Mouse (Mus musculus) thymus, postnatal 14 days (tissue): Measurements from ENCODE around the gene Dlgap1.
"Not testable (repeated sequence)": the region's sequence is repeated elsewhere in the genome, so short reads cannot be mapped to it uniquely, and the experiment has no call there.

Experiments
- DNase-seq: peaks from one replicate; pipeline ENCODE4 v3.0.0; 2021

The Dlgap1 gene

DNA sequence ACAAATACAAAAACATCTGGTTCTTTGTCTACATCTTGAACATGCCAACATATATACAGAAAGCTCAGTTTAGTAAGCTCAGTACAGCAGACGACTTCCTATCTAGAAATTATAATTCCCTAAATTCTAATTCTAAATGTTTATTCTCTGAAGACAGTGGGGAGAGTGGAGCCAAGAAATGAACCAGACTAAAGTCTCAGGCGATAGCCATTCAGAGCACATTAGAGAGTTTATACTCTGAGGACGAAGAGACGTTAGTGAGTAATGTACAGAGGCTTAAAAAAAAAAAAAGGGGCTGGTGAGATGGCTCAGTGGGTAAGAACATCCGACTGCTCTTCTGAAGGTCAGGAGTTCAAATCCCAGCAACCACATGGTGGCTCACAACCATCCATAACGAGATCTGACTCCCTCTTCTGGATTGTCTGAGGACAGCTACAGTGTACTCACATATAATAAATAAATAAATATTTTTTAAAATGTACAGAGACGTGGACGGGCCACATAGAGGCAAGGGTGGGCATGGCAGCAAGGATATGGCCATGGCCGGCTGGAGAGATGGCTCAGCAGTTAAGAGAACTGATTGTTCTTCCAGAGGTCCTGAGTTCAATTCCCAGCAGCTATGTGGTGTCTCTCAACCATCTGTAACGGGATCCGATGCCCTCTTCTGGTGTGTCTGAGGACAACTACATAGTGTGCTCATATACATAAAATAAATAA lies 858.7 kb downstream of the Dlgap1 start:
- not testable (repeated sequence) for DNase-seq

DNA sequence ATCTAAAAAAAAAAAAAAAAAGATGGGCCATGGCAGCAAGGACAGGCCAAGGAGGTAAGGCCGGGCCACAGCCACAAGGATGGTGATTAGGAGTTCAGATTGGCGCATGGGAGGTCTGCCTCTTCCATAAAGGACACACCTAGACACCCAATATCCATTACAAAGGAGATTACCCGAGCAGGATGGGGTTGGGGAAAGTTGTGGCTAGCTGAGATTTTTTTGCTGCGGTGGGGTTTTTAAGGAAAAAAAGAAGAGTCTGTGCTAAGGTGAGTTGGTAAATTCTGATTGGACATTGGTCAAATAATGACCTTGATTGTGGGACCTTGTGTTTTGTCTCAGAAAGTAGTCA lies 859.3 kb downstream of the Dlgap1 start:
- DNase-seq: no peak

DNA sequence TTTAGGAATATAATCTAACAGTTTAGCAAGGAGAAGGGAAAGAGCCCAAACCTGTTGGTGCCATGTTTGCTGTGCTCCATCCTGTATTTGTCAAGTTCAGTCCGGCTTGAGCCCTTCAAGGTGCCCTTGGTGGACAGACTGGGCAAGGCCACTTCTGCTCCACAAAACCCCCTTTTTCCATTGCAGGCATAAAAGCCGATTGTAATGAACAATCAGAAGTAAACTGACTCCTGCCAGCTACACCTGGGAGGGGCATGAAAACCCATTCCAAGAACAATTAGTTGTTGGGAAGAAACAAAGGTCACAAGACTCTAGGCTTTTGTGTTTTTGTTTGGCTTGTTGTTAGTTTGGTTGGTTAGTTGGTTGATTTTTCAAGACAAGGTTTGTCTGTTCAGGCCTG lies 859.7 kb downstream of the Dlgap1 start:
- DNase-seq: no peak

DNA sequence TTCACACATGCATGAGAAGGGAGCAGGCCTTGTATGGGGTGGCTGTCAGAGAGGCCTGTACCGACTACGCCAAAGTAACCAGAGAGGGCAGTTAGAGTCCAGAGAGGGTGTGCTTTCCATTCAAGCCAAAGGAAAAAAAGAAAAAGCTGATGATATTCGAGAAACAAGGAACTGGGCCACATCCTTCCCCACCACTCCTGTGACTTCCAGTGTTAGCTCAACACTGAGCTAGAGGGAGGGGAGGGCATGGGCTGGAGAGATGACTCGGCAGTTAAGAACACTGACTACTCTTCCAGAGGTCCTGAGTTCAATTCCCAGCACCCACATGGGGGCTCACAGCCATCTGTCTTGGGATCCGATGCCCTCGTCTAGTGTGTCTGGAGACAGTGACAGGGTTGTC lies 860.3 kb downstream of the Dlgap1 start:
- no peak for DNase-seq

DNA sequence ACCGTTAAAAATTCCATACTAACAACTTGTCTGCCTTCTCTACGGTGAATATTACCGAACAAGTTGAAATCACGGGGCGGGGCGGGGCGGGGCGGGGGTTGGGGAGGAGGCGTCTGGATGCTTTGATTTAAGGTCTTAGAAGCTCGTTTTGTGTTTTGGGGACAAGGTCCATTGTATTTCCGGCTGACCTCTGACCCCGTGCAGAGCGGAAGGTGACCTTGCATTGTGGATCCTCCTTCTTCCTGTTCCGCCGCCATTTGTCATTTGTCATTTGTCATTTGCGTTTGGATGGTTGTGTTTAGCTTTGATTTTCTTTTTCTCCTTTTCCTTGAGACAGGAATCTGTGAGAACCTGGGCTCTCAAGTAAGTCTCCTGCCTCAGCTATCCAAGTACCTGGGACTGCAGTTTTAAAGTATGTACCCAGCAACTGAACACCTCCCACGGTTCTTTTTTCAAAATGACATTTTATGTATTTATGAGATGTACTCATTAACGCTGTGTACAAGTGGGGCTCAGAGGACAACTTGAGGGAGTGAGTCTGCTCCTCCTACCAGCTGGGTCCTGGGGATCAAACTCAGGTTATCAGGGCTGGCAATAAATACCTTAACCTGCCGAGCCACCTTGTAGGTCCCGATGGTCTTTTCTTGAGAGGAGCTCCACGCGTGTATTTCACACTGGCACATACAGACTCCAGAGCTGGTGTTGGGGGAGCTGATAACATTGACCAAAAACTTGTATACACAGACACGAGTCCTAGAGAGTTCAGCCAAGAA lies 861.3 kb downstream of the Dlgap1 start:
- no peak for DNase-seq

DNA sequence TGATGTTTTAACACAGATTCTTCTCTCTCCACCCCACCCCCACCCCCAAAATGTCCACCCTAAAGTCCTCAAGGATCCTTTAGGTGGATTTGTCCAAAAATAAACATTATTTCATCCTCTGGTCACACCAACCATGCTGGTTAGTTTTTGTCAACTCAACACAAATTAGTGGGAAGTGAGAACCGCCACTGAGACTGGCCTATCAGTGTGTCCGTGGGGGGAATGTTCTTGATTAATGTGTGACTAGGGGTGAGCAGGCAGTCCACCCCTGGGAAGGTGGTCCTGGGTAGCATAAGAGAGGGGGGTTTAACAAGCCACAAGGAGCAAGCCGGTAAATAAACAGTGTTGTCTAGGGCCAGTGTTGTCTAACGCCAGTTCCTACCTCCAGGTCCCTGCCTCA lies 862.7 kb downstream of the Dlgap1 start:
- no peak for DNase-seq

DNA sequence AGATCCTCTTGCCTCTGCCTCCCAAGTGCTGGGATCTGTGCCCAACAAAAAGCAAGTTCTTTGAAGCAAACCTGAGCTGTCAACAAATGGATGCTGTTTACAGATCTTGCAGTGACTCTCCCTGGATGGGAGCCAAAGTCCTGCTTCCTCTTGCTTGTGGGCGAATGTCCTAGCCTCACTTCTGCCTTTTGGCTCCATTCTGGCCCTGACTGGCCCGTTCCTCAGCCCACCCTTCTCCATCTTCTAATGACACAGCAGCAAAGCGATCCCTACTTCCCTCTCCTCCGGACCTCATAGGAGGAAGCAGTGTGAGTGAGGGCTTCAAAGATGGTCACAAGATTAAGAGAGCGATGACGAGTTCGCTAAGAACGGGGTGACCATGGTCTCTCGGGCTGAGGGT lies 863.7 kb downstream of the Dlgap1 start:
- no peak for DNase-seq

DNA sequence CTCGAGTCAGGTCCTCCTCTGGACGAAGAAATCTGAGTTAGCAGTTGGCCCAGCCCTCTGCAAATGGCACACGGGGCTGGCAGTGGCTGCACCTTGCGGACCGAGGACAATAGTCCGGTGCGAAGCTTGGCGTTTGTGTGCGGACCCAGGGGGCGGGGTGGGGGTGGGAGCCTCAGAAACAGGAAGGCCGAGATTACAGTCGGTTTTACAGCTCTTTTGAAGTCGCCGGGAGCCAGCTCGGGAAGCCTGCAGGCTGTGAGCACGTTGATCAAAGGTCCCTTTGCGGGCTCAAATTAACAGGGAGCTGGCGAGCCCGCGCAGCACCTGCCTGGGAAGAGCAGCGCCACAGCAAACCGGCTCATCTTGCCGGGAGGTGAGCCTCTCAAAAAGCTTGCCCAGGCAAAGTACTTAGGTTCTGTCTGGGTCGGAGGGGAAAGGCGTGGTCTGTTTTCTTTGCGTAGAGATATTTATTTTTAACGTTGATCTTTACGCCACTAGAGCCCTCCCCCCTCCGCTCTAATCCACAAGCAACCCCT lies 865.6 kb downstream of the Dlgap1 start:
- no peak for DNase-seq

DNA sequence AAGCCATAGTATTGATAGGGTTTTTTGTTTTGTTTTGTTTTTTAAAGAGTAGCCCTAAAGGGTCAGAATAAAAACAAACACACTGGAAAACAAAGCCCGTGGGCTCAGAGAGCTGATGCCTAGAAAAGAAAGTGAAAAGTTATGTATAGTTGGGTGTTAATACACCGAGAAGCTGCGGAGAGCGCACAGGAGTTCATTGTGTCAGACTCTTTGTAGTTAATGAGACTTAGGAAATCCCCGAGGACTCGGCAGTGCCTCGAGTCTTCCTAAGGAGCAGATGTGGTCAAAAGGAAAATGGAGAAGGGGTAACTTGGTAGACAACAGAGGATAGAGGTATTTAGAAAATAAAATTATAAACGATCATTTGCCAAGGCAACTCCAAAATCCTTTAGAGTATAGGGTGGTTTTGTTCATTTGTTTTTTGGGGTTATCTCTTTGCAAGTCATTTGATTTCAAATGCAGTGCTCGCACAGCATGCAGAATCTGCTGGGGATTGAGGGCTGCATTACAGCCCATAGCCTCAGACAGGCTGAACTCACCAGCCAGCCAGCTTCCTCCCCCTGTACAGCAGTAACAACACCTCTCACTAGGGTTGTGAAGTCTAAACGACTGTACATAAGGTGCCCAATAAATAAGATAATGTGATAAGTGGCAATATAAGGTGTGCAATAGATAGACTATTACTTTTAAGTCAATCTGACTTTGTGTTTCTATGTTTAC lies 866.4 kb downstream of the Dlgap1 start:
- no peak for DNase-seq

DNA sequence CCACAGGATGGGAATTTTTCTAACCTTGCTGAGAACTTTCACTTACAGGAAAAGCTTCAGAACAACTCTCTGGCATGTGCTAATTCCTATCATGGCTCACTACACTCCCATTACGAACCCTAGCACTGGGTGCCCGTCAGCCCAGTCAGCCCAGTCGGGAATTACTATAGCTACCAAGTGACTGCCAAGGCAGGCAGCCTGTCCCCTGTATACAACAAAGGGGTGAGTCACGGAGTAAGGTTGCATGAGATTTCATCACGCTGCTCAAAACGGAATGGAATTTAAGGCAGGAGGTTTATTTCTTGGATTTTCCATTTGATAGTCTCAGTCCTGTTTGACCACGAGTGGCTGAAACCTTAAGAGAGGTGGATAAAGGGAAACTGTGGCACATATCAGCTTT lies 867.9 kb downstream of the Dlgap1 start:
- no peak for DNase-seq

DNA sequence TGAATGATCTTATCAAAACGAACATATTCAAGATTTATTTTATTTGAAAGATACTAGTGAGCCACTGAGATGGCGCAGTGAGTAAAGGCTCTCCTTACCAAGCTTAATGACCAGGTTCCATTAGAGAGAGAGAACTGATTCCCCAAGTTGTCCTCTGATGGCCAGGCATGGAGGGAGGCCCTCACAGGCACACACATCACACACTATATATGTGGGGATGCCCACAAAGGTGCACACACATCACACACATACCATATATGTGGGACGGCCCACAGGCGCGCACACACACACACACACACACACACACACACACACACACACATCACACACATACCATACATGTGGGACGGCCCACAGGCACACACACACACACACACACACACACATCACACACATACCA lies 868.6 kb downstream of the Dlgap1 start:
- DNase-seq: not testable (repeated sequence)

DNA sequence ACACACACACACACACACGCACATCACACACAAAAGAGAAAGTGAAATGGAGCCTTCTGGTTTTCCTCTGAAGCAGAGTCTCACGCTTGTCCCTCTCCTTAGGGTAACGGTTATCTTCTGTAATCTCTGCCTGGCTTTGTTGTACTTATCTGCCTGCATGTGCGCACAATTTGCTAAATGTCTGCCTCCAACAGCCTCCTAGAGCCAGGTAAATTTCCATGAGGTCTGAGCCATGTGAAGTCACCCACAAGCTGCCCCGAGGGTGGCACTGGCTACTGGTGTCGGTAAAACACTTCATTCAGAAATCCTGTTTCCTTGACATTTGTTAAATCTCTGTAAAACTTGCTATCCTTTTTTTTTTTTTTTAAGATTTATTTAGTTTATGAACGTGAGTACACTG lies 869.2 kb downstream of the Dlgap1 start:
- no peak for DNase-seq

DNA sequence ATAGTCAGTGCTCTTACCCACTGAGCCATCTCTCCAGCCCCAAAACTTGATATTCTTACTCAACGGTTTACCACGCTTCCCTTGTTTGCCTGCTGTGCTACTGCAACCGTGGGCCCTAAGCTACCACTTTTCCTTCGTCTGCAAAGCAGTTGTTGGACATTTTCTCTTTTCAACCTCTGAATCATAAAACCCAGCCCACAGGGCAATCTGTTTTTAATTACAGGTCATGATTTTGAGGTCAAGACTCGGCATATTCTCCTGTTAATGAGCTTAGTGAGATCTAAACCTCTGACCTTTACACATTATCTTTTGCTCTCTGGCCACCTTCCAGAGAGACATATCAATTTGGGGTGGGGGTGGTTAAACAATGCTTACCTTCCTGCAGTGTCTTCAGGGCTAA lies 869.7 kb downstream of the Dlgap1 start:
- no peak for DNase-seq

DNA sequence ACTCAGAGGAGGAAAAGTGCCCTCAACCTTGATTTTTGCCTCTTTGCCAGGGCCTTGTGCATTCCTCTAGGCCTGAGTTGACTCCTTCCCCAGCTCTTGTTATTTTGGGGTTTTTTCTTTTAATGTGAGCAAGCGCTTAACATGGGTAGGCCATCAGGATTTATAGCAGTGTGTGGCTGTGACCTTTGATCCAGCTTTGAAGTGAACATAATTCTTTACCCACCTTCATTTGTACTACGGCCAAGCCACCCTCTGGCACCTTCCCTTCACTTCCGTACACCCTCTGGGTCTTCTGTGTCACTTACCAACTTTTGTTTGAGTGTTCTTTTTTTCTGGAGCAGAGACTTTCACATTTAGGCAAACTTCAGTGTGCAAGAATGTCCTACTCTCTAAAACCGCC lies 874.4 kb downstream of the Dlgap1 start:
- DNase-seq: no peak

DNA sequence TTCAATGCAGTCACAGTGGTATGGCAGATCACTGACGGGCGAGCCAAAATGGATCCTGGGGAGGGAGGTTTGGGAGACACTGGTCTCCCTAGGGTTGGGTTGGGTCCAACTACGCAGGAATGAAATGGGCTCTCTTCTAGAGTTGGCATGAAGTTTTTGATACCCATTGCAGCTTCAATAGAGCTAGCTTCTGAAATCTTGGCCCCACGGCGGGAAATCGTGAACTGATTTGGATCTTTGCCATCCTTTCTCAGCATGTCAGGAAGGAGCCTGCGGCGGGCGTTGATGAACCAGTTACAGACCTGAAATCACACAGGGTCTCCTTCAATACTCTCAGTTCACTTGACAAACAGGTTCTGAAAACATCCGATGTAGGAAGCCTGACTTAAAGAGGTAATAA lies 876.1 kb downstream of the Dlgap1 start:
- no peak for DNase-seq

DNA sequence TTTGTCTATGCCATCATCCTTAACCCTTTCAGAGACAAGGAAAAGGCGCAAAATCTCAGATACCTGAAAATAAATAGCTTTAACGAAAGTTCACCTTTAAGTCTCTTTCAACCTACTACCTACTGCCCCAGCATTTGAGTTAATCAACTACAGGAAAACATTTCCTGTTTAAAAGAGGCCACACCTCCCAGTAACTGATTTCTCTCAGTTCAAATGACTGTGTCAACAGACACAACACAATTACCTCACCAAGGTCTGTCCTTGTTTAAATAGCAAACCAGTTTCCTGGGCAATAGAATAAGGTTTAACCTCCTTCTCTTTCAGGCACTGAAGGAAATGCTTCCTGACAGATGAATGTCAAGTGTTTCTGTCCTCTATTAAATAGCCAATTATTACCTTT lies 876.7 kb downstream of the Dlgap1 start:
- no peak for DNase-seq

DNA sequence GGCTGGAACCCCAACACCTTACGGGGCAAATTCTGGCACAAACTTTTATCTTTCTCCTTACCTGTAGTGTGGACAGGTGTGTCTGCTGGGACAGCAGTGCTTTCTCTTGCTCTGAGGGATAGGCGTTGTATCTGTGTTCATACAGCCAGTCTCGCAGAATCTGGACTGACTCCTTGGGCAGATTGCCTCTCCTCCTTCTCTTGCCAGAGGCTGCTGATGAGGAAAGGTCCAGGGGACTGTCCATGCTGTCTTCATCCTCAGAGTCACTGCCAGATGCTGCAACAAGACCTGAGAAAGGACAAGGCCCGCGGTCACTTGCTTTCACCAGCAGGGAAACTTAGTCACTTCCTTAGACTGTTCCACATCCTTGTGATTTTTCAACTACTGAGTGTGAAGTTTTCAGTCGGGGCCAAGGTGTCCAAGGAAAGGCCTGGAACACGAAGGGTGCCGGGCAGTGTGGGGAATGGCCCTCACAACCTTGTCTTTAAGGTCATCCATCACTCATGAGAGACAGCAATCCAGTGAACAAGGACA lies 877.3 kb downstream of the Dlgap1 start:
- DNase-seq: no peak

DNA sequence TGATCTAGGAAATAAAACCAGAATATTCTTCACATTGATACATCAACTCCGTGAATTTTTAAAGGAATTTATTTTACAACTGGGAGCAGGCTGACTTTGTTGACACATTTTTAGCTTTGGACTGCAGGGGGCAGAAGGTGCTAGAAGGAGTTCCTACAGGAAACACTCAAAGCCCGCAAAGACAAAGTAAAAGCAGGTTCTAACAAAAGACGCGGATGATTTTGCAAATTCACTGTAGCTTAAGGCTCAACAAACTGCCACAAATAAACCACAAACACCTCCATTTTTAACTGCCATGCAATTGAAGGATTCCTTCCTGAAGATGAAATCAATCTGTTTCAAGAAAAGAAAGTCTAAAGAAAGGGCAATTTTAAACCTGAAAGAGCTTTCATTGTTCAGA lies 878.2 kb downstream of the Dlgap1 start:
- DNase-seq: peak; percentile 79

DNA sequence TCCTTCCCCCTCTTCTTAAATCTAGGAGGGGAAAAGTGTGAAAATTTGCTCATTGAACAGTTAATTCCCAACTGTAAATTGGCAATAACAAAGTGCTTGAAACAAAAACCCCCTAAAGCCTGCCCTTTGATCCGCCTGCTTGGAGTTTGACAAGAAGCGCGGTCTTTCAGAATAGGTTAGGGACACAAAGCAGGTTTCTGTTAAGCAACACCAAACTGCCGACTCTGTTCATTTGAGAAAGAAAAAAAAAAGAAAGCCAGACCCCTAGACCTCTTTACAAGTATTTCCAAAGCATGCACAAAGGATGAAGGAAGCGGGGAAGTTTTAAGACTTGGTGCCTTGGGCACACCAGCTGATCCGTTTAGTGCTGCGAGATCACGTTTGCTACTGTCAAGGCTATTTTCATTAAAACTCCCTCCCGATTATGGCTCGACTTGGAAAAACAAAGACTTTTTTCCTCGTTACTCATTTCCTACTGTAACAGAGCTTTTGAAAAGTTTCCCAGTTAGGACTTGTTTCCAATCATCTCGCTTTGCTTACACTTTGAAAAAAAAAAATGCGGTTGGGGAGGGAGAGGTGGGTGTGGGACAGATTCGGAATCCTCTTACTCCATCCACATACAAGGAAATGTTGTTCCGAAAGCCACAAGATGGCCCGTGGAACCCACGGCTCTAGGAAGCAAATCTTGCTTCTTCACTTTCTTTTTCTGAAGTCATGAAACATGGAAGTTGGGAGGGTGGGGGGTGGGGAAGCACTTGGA lies 879.1 kb downstream of the Dlgap1 start:
- peak; percentile 26 for DNase-seq

DNA sequence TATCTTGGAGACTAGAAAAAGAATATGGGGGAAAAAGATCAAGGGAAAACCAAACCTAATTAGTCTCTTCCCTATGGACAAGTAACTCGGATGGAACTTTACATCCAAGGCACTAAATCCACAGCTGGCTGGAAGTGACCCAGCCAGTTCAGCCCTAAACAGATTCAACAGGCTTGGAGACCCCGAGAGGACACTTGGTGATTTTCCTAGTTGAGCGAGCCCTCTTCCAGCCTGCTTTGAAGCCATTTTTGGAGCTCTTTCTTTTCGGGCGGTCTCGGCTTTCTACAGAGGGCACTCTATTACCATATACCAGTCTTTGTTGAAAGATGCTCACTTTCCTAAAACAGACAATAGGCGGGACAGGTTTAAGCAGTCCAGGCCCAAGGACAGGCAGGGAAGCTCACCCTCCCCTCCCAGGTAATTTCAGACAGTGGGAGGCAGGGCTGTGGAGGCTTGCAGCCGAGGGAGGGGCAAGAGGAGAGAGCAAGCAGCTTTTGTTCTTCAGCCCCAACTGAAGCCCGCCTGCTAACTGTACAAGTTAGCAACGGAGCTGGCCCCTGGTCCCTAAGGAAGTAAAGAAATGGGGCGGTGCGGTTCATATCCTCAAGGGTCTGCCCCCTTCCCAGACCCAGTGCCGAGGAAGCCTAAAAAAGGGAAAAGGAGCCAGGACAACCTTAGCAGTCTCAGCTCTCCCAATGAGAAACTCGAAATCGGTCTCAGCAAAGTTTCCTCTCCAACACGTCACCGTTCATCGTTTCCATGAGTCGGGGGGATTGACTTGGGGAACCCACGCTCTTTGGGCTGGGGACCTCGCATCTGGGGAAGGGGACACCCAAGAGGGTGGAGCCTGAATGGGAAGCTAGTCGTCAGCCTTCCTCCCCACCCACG lies 879.9 kb downstream of the Dlgap1 start:
- DNase-seq: peak; percentile 71

DNA sequence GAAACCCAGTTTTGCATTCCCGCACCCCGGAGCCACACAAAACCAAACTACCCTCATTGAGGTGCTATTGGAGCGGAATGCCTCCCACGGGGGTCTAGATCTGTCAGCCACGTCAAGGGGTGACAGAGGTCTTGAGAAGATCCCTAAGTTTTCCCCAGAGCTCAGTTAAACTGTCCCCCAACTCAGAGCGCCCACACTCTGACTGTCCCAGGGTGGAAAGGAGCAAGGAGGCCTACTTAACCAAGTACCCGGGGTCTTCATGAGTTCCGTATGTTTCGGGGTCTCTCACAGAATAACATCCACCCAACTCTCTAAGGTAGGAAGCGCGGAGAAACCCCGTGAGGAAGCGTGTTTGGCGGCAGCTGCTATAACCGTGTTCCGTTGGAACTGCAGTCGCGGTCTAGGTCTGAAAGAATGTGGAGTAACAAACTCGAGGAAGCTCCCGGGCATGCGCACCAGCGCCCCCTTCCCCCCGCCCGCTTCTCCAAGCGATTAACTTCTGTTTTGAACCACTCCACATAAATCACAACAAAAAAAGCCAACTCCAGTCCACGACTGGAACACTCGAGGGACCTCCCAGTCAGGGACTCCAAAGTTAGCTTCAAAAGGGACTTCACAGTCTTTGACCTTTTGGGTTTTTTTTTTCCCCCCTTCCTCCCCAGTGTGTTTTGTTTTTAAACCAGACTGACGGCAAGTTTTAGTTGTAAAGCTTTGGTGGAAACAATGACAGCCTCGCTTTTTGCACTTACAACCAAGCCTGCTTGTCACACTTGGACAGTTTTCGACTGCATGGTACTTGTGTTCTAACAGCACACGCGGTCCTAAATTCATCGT lies 880.7 kb downstream of the Dlgap1 start:
- DNase-seq: peak; percentile 92
